Mouse (Mus musculus): ENCODE results near the gene Ephb1.

Ephb1 gene

GRCm38 (mm10) chr9:101922846-101923245 is 431.6 kb downstream of the Ephb1 start:
- DNase-seq (ENCODE audit: low read depth in 2 of 2, low spot score in 2 of 2), result no peak

- no peak for DNase-seq (ENCODE audit: low read depth in 2 of 2, low spot score in 2 of 2)
Observed at GRCm38 (mm10) chr9:101919324-101919723, 435.2 kb downstream of the Ephb1 start.

- no peak for DNase-seq (ENCODE audit: low read depth in 2 of 2, low spot score in 2 of 2)
Observed at GRCm38 (mm10) chr9:101918771-101919170, 435.7 kb downstream of the Ephb1 start.

GRCm38 (mm10) chr9:101915082-101915481 is 439.4 kb downstream of the Ephb1 start:
- no peak for DNase-seq (ENCODE audit: low read depth in 2 of 2, low spot score in 2 of 2)

- no peak for DNase-seq (ENCODE audit: low read depth in 2 of 2, low spot score in 2 of 2)
Observed at GRCm38 (mm10) chr9:101911176-101911866, 443.2 kb downstream of the Ephb1 start.

- DNase-seq (ENCODE audit: low read depth in 2 of 2, low spot score in 2 of 2), result no peak
Observed at GRCm38 (mm10) chr9:101909491-101909890, 445.0 kb downstream of the Ephb1 start.

GRCm38 (mm10) chr9:101908849-101909248 is 445.6 kb downstream of the Ephb1 start:
- no peak for DNase-seq (ENCODE audit: low read depth in 2 of 2, low spot score in 2 of 2)

GRCm38 (mm10) chr9:101907747-101908255 is 446.7 kb downstream of the Ephb1 start:
- no peak for DNase-seq (ENCODE audit: low read depth in 2 of 2, low spot score in 2 of 2)

- DNase-seq (ENCODE audit: low read depth in 2 of 2, low spot score in 2 of 2), result no peak
Observed at GRCm38 (mm10) chr9:101903406-101903805, 451.1 kb downstream of the Ephb1 start.

GRCm38 (mm10) chr9:101897851-101898250 is 456.6 kb downstream of the Ephb1 start:
- no peak for DNase-seq (ENCODE audit: low read depth in 2 of 2, low spot score in 2 of 2)

- DNase-seq (ENCODE audit: low read depth in 2 of 2, low spot score in 2 of 2), result no peak
Observed at GRCm38 (mm10) chr9:101883295-101883694, 471.2 kb downstream of the Ephb1 start.

- no peak for DNase-seq (ENCODE audit: low read depth in 2 of 2, low spot score in 2 of 2)
Observed at GRCm38 (mm10) chr9:101877109-101877987, 477.1 kb downstream of the Ephb1 start.

GRCm38 (mm10) chr9:101875306-101875705 is 479.2 kb downstream of the Ephb1 start:
- no peak for DNase-seq (ENCODE audit: low read depth in 2 of 2, low spot score in 2 of 2)

Measured in CD8-positive naive resting alpha-beta T cell, adult 2 months (primary cell).